Mouse (Mus musculus) neutrophil, adult 5-6 weeks (primary cell): ENCODE data around the gene Tmem132c. TPM values are rescaled to one million over a fixed set of nuclear protein-coding genes. Genes with fewer than 3 reads are reported as not detected.

ENCODE experiments used
- ATAC-seq: fragments of 151-379, 151-347 bp; 2 replicates; pipeline ENCODE4 v1.8.0; 2017; ENCODE audit warnings: mild to moderate bottlenecking, moderate TSS enrichment; ENCODE audit not compliant: insufficient number of reproducible peaks, poor library complexity, low FRiP score, severe bottlenecking; ENCODE audit errors: extremely low read depth
- total RNA-seq: library from RNA; stranded (forward); fragments of 200-1000 nt; gene quantifications from 2 replicates; pipeline ENCODE4 v1.2.3, GENCODE M21; 2017

Gene Tmem132c
- total RNA-seq, 1 experiment from 2014 or later, result not detected

DNA sequence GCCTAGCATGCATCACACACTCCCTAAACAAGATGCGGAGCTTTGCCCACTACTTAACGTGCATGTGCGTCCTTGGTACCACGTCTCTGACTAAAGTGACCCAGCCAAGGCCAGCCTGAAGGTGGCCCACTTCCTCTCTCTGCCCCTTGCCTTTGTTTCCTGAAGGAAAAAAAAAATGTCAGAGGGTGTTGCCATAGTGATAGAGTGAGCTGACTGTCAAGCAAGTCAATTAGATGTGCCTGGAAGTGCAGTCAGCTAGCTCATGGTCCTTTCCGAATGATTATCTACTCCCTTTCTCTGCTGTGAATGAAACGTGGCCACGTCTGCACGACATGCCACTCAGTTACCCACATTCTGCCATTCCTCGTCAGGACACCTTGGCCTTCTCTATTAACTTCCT, 37.9 kb downstream of the Tmem132c start:
- ATAC-seq, result no peak

DNA sequence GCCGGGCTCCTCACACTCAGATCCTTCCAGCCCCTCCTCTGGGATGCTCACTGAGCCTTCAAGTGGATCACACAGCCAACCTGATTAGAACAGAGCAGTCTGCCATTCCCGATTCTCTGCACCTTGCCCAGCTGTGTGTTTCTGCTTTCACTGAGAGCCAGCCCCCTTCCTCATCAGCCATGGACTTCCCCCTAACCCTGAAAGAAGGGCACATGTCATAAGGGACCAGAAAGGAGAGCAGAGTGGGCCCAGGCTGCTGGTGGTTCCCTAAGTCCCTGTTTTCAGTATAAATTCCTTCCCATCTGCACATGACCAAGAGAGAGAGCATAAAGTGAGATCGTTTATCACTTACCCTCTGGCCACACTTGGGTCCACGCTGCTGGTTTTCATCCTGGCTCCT, 39.6 kb downstream of the Tmem132c start:
- no peak for ATAC-seq

DNA sequence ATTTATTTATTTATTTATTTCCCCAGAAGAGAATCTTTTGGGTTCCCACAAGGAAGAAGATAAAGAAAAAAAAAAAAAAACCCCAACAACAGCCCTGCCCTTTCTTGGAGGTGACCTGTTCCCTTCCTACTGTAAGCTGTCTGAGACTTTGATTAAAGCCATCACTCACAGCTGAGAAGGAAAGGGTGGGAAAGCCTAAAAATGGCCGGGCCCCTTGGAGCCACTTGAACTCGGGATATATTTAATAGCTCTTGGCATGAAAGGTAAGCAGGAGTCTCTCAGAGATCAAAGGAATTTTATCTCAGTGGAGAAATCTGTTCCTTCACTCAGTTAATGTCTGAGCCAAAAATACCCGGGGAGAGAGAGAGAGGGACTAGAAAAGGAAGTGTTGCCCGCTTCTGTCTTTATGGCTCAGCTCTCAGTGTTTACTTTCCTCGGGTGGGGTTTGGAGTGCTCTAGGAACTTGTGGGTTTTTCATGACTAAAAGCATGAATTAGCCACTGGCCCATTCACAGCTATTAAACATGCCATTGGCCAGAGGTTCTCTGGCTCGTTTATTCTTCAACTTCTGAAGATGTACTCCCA, 41.0 kb downstream of the Tmem132c start:
- no peak for ATAC-seq

DNA sequence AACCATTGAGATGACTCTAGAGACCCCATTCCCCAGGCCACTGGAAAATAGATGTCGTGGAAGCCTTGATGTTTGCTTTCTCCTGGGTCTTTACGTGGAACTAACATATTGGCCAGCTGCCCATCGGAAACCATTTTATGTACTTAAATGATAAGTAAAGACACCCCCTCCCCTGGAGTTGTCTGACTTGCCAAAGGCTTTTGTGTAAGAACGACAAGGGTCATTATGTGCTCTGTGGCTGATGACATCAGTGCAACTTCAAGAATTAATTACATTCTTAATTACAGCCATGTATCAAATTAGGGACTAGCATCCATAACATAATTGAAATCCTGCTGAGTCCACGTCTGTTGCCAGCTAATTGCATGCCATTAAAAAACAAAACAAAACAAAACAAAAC, 45.3 kb downstream of the Tmem132c start:
- no peak for ATAC-seq

- no peak for ATAC-seq
Observed at GRCm38 (mm10) chr5:127289659-127290058, 48.1 kb downstream of the Tmem132c start.

- ATAC-seq, result no peak
Observed at GRCm38 (mm10) chr5:127290461-127291250, 49.0 kb downstream of the Tmem132c start.

- no peak for ATAC-seq
Observed at GRCm38 (mm10) chr5:127291581-127291980, 50.0 kb downstream of the Tmem132c start.

DNA sequence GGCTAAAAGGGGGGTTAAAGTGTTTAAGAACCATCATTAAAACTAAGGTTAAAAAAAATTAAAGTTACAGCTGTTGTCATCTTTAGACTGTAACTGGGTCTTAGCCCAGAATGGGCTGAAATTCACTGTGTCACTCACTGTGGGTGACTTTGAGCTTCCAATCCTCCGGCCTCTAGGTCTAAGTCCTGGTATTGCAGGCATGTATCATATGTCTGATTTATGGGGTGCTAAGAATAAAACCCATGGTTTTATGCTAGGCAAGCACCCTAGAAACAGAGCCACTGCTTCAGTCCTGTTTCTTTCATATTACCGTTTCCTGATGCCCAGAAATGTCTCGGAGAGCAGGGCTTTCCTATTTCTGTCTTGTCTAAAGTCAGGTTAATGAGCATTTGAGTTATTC, 52.1 kb downstream of the Tmem132c start:
- no peak for ATAC-seq

DNA sequence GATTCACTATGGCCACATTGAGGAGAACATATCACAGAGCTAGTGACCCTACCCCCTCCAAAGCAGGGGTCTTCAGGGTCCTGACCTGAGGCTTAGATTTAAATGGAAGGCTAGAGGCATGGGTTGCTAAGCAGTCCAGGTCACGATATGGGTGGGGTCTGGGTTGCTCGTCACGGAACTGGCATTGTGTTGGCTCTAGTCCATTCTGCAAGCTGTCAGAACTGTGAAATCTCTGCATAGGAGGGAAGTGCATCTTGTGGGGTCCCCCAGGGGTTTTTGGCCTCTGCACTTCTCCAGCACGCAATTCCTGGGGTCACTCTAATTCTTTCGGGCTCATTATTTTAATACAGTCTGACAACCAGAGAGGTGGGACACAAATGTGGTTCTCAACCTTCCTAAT, 55.9 kb downstream of the Tmem132c start:
- ATAC-seq, result no peak

DNA sequence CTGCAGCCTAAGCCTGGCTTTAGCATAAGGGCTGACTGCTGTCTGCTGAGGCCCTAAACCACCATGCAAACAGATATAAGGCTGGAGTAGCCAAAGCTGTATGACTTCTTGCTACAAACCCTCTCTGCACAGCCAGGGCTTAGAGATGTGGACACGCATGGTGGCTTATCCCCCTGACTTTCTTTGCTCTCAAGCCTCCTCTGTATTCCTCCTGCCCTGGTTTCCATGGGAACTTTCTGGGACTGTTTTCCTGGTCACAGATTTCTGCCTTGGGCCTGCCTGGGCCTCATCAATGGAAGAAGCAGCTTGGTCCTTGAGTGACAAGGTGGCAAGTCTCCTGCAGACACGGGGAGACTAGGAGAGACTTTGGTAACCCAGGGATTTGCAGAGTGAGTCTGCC, 56.5 kb downstream of the Tmem132c start:
- no peak for ATAC-seq

DNA sequence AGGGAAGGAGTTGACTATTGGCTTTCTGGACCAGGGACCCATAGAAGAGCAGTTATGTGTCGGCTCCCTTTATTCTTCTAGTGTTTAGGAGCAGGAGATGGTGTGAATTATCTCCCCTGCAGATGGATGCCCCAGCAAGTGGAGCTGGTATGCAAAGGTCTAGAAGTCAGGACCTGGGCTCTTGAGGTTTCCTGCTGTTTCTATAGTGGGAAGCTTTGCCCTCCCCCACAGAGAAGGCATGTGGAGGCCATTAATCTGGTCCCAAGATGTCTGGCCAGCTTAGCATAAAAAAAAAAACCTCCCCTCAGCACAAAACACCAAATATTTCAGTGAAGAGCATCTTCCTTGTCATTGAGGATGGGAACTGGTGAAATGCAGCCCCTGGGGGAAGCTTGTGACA, 57.4 kb downstream of the Tmem132c start:
- no peak for ATAC-seq

DNA sequence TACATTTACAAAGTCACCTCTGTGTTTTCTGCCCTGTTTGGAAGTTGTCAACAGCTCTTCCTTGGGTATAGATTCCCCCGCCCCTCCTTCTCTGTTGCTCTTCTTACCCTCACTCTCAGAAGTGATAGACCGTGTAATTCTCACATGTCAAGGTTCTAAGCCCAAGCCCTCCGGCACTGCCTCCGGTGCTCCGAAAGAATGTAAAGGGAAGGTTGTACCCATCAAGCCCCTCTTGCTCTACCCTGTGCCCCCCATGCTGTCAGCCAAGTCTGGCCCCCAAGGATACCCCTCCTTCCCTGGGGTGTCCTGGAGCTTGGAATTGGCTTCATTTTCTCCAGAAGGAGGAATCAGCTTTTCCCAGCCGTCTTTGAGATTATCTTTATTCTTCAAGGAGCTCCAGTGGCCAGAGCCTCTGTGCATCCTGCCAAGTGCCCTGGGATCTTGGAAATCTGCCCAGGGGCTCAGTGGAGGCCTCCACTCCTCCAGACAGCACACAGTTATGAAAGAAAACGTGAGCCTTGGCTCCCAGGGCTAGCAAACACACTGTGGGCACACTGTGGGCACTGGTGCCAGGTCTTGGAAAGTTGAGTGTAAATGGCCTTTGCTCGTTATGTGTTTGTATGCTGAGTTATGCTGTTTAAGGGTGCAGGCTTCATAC, 59.1 kb downstream of the Tmem132c start:
- no peak for ATAC-seq

GRCm38 (mm10) chr5:127305312-127305711, 63.7 kb downstream of the Tmem132c start:
- ATAC-seq, result no peak

DNA sequence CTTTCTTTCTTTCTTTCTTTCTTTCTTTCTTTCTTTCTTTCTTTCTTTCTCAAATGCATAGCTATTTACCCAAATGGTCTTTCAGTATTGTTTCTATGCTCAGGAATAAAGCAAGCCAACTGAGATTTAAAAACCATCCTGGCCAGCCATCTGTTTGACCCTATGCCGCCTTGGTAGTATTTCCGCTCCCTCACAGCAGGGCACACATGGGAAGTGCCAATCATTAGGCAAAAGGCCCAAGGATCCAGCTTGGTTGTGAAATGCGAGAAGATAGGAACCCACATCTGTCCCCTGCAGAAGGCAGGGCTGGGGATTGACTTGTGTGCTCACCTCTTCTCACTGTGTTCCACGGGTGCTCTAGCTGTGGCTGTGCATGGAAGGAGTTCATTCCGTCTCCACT, 64.1 kb downstream of the Tmem132c start:
- no peak for ATAC-seq

DNA sequence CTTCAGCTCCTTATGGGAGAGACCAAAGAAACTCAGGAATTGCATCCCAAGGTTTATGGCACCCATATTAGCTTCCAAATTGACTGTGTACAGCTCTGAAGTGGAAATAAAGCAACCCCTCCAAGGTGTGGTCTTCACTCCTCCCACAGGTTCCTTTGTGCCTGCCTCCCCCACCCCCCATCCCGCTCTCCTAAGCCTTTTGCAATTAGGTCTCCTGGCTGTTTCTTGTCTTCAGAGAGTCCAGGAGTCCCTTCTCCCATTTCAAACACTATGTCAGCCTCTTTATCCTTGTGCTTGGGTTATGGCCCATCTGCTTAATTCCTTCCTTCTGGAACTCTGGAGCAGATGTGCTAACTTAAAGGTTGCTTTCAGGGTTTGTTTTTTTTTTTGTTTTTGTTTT, 65.1 kb downstream of the Tmem132c start:
- no peak for ATAC-seq

DNA sequence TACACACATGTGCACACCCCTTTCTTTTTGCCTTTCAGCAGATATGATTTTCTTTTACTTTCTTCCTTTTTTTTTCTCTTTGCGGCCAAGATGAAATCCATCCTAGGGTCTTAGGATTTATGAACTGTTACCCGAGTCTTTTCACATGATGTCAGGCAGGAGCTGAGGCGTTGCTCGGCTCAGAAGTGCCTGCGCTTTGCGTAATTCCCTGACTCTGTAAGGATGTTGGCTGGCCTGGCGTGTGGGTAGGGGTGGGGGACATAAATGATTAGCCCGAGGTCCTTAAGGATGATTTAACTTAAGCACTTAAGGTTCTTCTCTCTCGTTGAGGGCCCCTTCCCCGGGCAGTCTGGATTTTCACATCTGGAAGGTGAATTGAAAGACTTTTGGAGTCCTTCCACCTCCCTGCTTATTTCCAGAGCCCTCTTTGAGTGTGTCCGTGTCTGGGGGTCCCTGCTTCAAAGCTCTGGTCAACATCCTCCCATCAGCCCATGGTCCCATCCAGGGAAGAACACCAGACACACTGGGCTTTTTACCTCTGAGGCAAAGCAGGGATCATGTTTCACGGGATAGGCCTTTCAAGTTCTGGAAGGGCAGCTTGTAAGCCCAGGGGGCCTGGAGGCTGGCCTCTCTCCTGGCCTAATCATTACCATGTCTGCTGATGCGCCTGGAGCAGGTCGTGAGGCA, 68.9 kb downstream of the Tmem132c start:
- no peak for ATAC-seq

DNA sequence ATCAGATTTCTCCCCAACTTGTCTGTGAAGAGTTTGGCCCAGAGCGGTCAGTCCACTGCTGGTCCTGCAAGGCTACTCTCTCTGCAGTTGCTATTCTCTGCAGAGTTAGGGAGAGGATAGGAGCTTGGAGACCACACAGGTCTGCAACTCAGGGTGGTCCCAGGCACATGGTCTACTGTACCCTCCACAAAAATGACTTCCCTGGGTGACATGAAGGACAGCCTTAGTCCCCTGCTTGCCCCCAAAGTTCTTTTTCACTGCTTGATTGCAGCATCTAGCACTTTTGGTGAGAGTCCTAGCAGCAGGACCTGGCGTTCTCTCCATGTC, 69.4 kb downstream of the Tmem132c start:
- ATAC-seq, result no peak

GRCm38 (mm10) chr5:127313634-127314033, 72.0 kb downstream of the Tmem132c start:
- ATAC-seq, result no peak

DNA sequence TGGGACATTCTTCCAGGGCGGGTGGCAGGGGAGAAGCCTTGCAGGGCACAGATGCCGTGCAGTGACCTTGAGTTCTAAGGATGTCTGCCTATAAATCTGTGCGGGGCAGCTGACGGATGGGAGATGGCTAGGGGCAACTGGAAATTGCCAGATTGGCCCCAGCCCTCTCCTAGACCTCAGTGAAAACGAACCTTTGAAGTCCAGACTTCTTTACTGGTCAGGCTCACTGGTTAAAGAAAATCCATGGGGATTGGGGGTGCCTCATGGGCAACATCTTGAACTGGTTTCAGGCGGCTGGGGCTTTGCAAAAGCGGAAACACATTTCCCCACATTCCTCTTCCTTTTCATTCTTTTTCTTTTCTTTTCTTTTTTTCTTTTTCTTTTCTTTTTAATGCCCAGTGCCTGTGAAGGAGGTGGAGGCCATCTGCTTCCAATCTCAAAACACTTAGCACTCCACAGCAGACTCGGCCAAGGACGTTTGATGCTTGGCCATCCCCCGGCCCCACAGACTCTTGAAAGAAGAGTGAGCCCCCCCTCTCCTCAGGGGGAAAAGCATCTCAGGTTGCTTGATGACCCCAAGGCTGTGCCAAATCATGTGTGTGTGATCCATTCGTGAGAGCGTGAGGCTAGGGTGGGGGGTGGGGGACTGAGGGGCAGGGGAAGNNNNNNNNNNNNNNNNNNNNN, 77.6 kb downstream of the Tmem132c start:
- no peak for ATAC-seq
